Mouse (Mus musculus) urinary bladder, postnatal 25 days (tissue): ENCODE measurements around the gene Mul1.
A peak's percentile ranks its signal among the peaks of the same experiment; 100 is the strongest.

Experiments
- DNase-seq: peaks from one replicate; pipeline ENCODE4 v3.0.0; 2022; ENCODE audit warnings: low spot score

Gene Mul1

DNA sequence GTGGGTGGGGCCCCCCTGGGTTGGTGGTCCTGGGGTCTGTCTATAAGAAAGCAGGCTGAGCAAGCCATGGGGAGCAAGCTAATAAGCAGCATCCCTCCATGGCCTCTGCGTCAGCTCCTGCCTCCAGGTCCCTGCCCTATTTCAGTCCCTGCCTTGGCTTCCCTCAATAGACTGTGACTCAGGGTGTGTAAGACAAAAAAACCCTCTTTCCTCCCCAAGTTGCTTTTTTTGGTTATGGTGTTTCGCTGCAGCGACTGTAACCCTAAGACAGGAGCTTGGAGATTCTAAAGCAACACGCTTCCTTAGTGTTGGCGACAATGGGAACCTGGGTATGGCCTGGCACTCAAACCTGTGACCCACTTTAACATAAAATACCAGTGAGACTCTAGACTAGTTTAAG lies 27.0 kb downstream of the Mul1 start:
- DNase-seq = no peak

DNA sequence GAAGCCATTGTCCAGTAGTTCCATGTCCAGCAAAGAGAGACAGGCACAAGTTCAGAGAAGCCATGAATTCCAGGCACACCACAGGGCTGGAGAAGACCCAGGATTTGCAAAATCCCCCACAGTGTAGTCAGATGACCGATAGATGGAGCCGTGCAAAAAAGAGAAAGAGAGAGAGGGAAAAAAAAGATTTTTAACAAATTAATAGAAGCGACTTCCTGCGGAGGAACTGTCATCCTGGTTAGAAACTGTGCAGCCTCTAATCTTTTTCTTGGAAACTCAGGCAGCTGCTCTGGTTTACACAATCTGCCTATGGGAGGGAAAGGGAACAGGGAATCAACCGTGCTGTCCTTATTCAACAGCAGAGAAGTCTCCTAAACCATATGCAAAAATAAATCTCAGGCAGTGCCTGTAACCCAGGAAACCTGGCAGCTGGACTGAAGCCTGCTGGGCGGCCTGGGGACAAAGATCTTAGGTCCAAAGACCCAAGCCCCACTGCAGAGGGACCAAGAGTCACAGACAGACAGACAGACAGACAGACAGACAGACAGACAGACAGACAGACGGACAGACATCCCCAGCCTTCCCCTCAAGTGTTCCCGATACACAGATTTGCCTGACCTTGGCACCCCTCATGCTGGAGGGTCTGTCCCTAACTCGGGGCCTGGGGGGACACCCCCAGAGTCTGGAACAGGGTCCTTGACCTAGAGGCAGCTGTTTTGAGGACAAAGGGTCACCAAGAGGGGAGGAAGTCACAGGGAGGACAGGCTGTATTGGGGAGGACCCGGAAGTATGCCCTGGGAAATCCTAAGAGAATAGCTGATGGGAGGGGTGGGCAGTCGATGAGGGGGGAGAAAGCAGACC lies 28.7 kb downstream of the Mul1 start:
- no peak for DNase-seq

DNA sequence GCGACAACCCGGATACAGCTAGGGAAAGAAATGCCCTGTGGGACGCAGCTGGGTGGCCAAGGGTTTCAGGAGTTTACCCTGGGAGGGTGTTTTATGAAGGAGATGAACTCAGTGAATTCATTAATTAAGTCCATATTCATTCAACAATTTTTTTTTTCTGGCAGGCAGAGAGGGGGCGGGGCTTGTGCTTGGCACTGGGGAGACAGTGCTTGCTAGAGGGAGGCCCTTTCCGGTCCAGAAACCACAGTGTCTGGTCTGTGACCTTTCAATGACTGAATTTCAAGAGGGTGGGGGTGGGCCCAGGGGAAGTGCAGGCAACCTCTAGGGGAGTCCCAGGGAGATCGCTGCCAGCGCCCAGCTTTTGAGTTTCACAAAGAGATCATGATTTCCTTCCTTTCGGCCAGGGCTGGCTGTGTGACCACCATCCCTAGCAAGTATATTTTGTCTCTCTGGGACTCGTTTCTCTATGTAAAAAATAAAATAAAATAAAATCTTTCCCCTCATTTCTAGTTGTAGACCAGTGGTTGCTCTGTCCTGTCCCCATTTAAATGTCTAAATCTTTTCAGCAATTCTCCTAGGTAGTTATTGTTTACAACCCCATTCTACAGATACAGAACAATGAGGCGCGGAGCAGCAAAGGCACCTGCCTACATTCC lies 29.5 kb downstream of the Mul1 start:
- peak; percentile 69 for DNase-seq

DNA sequence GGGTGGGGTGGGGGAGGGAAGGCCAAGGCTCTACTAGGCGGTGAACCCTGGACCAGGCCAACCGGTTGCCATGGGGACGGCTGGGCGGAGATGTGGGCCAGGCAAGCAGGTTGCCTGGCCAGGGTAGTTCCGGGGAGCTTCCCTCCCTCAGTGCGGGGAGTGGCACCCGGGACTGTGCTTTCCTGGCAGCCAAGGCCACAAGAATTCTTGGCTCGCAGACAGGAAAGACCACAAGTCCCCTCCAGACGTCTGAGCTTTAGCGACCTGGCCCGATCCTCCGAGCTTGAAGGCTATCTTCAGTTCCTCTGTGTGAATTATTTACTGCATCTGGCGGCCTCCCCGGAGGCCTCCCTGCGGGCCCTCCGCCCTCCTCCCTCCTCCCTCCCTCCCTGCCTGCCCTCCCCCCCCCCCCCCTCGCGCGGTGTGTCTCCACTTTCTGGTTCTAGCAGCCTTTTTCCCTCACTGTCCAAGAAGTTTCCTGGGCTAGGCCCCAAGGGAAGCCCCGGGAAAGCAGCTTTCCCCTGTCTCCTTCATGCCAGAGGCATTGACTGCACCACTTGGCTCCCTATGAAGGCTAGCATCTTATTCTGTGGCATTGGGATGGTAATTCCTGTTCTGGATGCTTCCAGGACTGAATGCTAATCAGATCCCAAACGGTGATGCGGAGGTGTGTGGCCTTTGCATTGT lies 30.3 kb downstream of the Mul1 start:
- DNase-seq = peak; percentile 58

DNA sequence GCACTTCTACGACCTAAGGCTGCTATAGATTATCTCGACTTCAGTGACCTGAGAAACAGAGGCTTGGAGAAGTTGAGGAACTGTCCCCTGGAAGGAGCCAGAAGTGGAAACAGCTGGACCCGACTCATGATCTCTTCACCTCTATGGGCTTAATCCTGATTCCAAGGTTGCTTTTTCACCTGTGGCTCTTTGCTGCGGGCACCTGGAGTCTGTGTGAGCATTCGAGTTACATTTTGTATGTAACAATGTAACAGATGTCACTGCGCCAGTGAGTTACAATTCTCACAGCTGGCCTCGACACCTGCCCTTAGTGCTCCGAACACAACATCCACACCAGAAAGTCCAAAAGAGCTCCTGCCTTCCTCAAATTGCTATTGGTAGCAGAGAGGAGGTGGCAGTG lies 31.0 kb downstream of the Mul1 start:
- no peak for DNase-seq

DNA sequence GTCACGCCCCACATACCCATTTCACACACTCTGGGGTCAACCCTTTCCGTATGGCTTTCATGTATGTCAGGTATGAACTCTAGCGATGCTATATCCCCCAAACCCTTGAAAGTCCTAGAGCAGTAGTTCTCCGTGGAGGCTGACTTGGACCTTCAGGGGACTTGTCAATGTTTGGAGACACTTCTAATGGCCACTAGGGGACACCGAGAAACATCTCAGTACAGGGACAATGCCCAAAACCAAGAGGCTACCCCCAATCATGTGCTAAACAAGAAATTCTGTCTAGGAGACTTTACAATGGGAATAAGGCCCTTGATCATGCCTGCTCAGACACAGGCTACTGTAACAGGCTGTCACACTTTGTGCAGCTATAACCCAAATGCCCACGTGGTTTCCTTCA lies 32.2 kb downstream of the Mul1 start:
- no peak for DNase-seq

DNA sequence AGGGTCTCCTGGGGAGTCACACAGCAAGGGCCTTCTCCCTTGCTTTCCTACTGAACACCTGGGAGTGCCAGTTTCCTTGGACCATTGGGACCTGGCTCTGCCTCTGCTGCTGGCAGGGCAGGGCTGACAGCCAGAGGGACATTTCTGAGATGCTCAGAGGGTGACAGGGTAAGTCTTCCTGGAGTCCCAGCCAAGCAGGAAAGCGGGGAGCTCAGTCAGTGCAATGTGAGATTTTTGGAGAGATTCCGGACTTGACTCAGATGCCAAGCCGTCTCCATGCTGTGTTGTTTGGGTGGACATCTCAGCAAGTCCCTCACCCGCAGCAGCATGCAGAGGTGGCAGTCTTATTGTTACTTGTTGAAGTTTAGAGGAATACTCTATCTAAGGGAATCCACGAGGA lies 33.0 kb downstream of the Mul1 start:
- no peak for DNase-seq

DNA sequence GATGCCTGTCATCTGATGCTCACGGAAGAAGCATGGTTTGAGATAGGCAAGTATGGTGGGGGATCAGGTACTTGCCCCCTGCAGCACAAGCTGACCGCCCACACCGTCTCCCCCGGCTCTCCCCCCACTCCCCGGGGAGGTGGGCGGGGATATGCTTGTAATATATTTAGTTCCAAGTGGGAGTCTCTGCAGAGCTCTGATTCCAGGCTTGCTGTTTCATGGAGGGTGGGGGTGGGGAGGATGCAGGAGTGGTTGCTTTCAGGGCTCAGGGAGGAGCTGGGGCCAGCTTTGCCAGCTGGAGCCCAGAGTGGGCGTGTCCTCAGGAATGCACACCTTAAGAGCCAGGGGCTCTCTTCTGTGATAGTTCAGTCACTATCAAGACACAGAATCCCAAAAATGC lies 34.6 kb downstream of the Mul1 start:
- no peak for DNase-seq

DNA sequence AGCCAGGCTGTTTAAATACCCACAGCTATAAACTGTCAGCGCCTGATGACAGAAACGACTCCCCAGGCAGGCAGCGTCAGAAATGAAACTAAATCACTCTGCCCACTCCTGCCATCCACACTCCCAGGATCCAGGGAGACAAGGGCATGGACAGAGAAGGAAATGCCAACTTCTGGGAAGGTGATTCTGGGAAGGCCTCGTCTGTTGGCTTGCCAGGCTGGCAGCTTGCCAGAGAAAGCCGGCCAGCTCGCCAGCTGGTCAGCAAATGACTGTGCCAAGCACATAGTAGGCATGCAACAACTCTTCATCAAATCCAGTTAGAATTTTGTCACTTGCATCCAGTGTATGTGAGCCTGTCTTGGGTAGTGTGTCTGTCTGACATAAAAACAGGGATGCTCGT lies 36.8 kb downstream of the Mul1 start:
- DNase-seq = no peak

DNA sequence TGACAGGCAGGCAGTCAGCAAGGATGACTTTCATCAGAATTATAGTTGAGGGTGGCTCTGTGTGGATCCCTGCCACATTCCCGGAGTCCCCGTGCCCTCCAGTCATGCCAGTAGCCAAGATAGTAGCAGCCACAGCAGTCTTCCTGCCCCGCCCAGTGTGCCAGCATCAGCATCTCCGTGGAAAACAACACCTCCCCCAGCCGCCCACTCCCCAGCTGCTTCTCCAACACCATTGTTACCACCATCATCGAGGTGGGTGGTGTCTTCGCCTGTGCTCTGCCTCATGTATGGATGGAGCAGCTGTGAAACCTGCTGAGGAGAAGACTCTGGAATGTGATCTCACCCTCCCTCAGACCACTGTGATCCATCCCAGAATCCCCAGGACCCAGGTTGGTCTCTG lies 45.1 kb downstream of the Mul1 start:
- DNase-seq = no peak

DNA sequence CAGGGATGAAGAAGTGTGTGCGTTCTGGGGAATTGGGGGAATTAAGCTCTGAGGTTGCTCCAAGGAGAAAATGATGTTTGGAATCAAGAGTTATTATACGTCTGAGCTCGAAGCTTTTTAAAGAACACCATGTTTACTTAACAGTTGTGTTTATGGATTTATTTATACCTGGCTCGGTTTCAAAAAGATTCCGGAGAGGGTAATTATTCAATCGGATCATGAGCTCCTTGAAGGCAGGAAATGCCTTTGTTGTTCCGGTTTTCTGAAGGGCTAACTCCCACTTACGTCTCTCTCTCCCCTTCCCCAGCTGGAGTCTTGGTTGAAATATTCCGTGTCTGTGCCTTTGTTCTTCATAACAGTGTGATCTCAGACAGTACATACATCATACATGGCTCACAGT lies 46.5 kb downstream of the Mul1 start:
- no peak for DNase-seq

DNA sequence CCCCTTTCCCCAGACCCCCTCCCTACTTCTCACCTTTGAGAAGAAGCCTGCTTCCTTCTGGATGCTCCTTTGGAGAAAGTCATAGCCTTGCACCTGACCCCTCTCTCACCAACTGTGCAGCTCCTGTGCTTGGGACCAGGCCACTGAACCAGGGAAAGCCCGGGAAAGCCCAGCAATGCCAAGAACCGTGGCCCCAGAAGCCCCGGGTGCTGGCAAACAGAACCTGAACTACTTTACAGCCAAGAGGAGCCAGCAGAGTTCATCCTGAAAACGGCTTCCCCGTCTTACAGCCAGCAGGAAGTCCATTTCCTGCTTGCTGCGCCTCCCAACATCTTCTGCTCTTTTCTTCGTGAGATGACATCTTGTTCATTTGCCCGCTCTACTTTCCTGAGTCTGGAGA lies 48.2 kb downstream of the Mul1 start:
- DNase-seq = no peak

DNA sequence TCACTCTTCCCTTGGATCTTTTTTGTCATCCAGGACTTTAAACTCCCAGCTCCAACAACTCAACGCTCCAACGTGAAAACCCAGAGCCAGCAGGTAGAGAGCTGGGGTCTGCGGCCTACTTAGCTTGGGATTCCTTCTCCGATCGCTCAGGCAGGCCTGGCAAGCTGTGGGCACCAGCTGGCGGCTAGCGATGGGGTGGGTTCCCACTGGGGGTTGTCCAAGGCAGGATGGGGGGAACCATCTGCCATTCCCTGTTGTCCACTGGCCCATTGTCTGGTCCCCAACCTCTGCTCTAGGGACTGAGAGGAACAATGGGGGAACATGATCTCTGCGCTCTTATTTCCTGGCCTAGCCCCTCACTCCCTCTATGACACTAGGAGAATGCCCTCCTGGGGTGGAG lies 53.8 kb downstream of the Mul1 start:
- DNase-seq = no peak

DNA sequence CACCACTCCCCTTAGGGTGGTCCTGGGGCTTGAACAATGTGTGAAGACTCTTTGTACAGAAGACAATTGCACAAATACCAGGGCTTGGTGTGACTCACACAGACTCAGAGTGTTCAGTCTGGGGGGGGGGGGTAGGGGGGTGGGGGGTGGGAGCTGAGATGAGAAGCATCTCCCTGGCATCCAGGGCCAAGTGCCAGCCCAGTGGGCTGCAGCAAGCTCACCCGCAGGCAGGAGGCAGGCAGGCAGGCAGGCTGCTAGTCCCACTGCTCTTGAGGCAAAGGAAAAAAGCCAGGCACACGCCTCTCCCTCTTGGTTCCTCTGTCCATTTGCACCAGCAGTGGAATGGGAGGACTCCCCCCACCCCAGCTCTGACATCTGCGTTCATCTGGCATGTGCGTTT lies 56.6 kb downstream of the Mul1 start:
- no peak for DNase-seq
